Mouse (Mus musculus) ES-E14 (cell line): ENCODE results near the gene Ak9. TPM values are rescaled to one million over a fixed set of nuclear protein-coding genes. Genes with fewer than 3 reads are reported as not detected.

Source experiments
- DNase-seq: peaks from one replicate; pipeline ENCODE4 v3.0.0-alpha.2; 2013; ENCODE audit warnings: low read depth, low spot score
- H3K27ac ChIP-seq: 2 replicates; pipeline ENCODE4 v1.5.1; 2012; ENCODE audit warnings: low read depth, mild to moderate bottlenecking, low read length, moderate library complexity, mixed read lengths; ENCODE audit not compliant: poor library complexity, insufficient read depth, severe bottlenecking
- H3K36me3 ChIP-seq: 2 replicates; pipeline ENCODE4 v1.6.1; 2012; ENCODE audit warnings: mild to moderate bottlenecking, low read length, moderate library complexity, mixed read lengths; ENCODE audit not compliant: control insufficient read depth, poor library complexity, insufficient read depth, severe bottlenecking
- H3K4me1 ChIP-seq, 2 experiments: fragments of 150-350 bp in 1 of 2; sonication (generic) in 1 of 2; 2 replicates each; pipeline ENCODE4 v1.6.1; 2012; ENCODE audit warnings: low read length in 2 of 2, mild to moderate bottlenecking in 1 of 2, mixed read lengths in 1 of 2; ENCODE audit not compliant: control insufficient read depth in 2 of 2, insufficient read depth in 2 of 2, poor library complexity in 1 of 2
- H3K4me3 ChIP-seq, 2 experiments: fragments of 150-350 bp in 1 of 2; sonication (generic) in 1 of 2; 2 replicates each; pipeline ENCODE4 v1.5.1; 2012; ENCODE audit warnings: low read length in 2 of 2, low read depth in 1 of 2, mild to moderate bottlenecking in 1 of 2, mixed read lengths in 1 of 2; ENCODE audit not compliant: insufficient read depth in 1 of 2, poor library complexity in 1 of 2, severe bottlenecking in 1 of 2
- H3K9ac ChIP-seq: 2 replicates; pipeline ENCODE4 v1.6.1; 2012; ENCODE audit warnings: low read depth, mild to moderate bottlenecking, low read length, mixed read lengths; ENCODE audit not compliant: poor library complexity, insufficient read depth, severe bottlenecking
- H3K9me3 ChIP-seq: fragments of 150-350 bp; sonication (generic); 2 replicates; pipeline ENCODE4 v1.6.1; 2012; ENCODE audit warnings: low read depth, mild to moderate bottlenecking, low read length; ENCODE audit not compliant: control insufficient read depth, insufficient read depth
- CHD2 ChIP-seq: IDR thresholded peaks from 2 replicates; pipeline ENCODE4 v1.6.1; 2014; ENCODE audit warnings: mild to moderate bottlenecking, low read depth, low read length, inconsistent platforms
- HCFC1 ChIP-seq: IDR thresholded peaks from 2 replicates; pipeline ENCODE4 v1.6.1; 2012; ENCODE audit warnings: low read length, inconsistent platforms, borderline replicate concordance; ENCODE audit not compliant: insufficient read depth
- MAFK ChIP-seq: IDR thresholded peaks from 2 replicates; pipeline ENCODE4 v1.6.1; 2014; ENCODE audit warnings: mild to moderate bottlenecking, low read depth, low read length, inconsistent platforms; ENCODE audit not compliant: insufficient read depth
- ZC3H11A ChIP-seq: IDR thresholded peaks from 2 replicates; pipeline ENCODE4 v1.6.1; 2012; ENCODE audit warnings: low read depth, mild to moderate bottlenecking, inconsistent platforms, low read length, borderline replicate concordance
- ZNF384 ChIP-seq: IDR thresholded peaks from 2 replicates; pipeline ENCODE4 v1.6.1; 2012; ENCODE audit warnings: low read depth, low read length, inconsistent platforms
- in situ Hi-C, 2 experiments: fragments of 600-800 bp; cut with MboI; formaldehyde crosslinking; loops; one replicate each; pipeline ENCODE4 v1.15.1; 2025; ENCODE audit warnings: low sequenced_read_pairs in 2 of 2, inconsistent platforms in 1 of 2; ENCODE audit not compliant: unreplicated experiment in 2 of 2
- total RNA-seq: library from RNA; depleted of rRNA; stranded (reverse); fragments of 300-350 nt; gene quantifications from 2 replicates; pipeline ENCODE4 v1.2.3, GENCODE M21; 2012

Ak9 gene
- total RNA-seq, 1 experiment, result 0.09 TPM

- H3K9ac ChIP-seq, result peak overlapping the region; percentile 94
- H3K36me3 ChIP-seq, result peaks cover 10% of the 10 kb centered on the region; the same call in 1 of the 2 replicates
- in situ Hi-C loops, result no loop called here
- H3K27ac ChIP-seq, result no peak overlapping the region
- H3K9me3 ChIP-seq, result no peaks in the 10 kb centered on the region
- no peak for DNase-seq
- TF ChIP-seq ZNF384 (peak; percentile 84), ZC3H11A (no peak), CHD2 (no peak), MAFK (no peak), HCFC1 (no peak)
- peaks cover 2 to 5% of the 10 kb centered on the region in 2 experiments; a peak in 1 of 4 replicates for H3K4me1 ChIP-seq
- peak overlapping the region; percentile 85 to 98 for H3K4me3 ChIP-seq
Measured at GRCm38 (mm10) chr10:41450780-41451522, 147.2 kb downstream of the Ak9 start.

DNA sequence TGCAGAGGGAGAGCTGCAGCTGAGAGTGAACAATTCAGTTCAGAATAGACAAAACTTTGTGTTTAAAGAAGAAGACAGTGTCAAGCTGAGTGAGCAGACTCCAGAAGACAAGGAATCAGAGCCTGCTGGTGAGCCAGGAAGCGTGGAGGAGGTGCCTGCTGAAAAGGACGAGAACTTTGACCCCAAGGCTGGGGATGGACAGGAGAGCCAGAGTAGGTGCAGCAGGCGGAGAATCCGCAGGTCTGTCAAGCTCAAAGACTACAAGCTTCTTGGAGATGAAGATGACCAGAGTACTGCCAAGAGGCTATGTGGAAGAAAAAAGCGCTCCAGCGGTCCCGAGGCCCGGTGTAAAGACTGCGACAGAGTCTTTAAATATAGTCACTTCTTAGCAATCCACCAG, 147.9 kb downstream of the Ak9 start:
- Histone ChIP-seq H3K27ac (no peak overlapping the region), H3K9ac (no peak overlapping the region), H3K9me3 (no peaks in the 10 kb centered on the region), H3K4me1 (peaks cover 2 to 11% of the 10 kb centered on the region in 2 experiments; a peak in 1 of 4 replicates), H3K36me3 (peaks cover 16% of the 10 kb centered on the region), H3K4me3 (no peak overlapping the region)
- in situ Hi-C loops, result no loop called here
- no peak for DNase-seq
- TF ChIP-seq CHD2 (no peak), MAFK (no peak), ZNF384 (no peak), HCFC1 (no peak), ZC3H11A (no peak)

GRCm38 (mm10) chr10:41452791-41453190, 149.0 kb downstream of the Ak9 start:
- peaks cover 16% of the 10 kb centered on the region for H3K36me3 ChIP-seq
- in situ Hi-C loops, result no loop called here

DNA sequence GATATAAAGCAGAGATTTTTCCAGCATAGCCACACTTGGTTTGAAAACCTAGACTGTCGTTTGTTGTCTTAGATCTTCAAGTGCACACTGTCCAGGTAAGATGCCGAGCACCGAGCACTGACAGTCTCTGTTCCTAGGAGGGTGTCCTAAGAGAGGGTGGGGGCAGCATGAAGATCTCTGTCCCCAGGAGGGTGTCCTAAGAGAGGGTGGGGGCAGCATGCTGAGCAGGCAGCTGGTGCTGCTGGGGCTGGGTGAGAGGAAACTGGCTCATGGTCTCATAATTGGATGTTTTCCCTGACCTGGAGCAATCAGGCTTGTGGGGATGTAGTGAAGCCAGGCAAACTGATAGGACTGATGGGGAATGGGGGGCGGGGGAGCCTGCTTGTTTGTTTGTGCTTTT, 156.2 kb downstream of the Ak9 start:
- no peaks in the 10 kb centered on the region for H3K9me3 ChIP-seq
- TF ChIP-seq ZNF384 (no peak), ZC3H11A (no peak), CHD2 (no peak), HCFC1 (no peak), MAFK (no peak)
- H3K27ac ChIP-seq, result no peak overlapping the region
- DNase-seq, result no peak
- H3K4me1 ChIP-seq, result peaks cover 9 to 28% of the 10 kb centered on the region in 2 experiments
- peaks cover 11% of the 10 kb centered on the region for H3K36me3 ChIP-seq
- in situ Hi-C loops, result no loop called here
- no peak overlapping the region for H3K9ac ChIP-seq
- no peak overlapping the region for H3K4me3 ChIP-seq

More at GRCm38 (mm10) chr10:41452791-41453190, 149.0 kb downstream of the Ak9 start:
- H3K9me3 ChIP-seq, result no peaks in the 10 kb centered on the region
- TF ChIP-seq HCFC1 (no peak), MAFK (no peak), CHD2 (no peak), ZC3H11A (no peak), ZNF384 (no peak)
- DNase-seq, result no peak
- no peak overlapping the region for H3K27ac ChIP-seq
- H3K9ac ChIP-seq, result no peak overlapping the region
- H3K4me3 ChIP-seq, result no peak overlapping the region
- H3K4me1 ChIP-seq, result peaks cover 2 to 11% of the 10 kb centered on the region in 2 experiments; a peak in 1 of 4 replicates
